Mouse (Mus musculus) ES-E14 (cell line): ENCODE measurements around the gene Saa2.

Experiments used
- HCFC1 ChIP-seq: IDR thresholded peaks from 2 replicates; pipeline ENCODE4 v1.6.1; 2012; ENCODE audit warnings: low read length, inconsistent platforms, borderline replicate concordance; ENCODE audit not compliant: insufficient read depth
- MAFK ChIP-seq: IDR thresholded peaks from 2 replicates; pipeline ENCODE4 v1.6.1; 2014; ENCODE audit warnings: mild to moderate bottlenecking, low read depth, low read length, inconsistent platforms; ENCODE audit not compliant: insufficient read depth
- ZC3H11A ChIP-seq: IDR thresholded peaks from 2 replicates; pipeline ENCODE4 v1.6.1; 2012; ENCODE audit warnings: low read depth, mild to moderate bottlenecking, inconsistent platforms, low read length, borderline replicate concordance
- ZNF384 ChIP-seq: IDR thresholded peaks from 2 replicates; pipeline ENCODE4 v1.6.1; 2012; ENCODE audit warnings: low read depth, low read length, inconsistent platforms

- TF ChIP-seq HCFC1 (no peak), ZC3H11A (no peak), ZNF384 (no peak), MAFK (no peak)
Measured at GRCm38 (mm10) chr7:46712250-46712649, 39.3 kb upstream of the Saa2 start.
